In genomic region chr11:116501005-116501746, GRCm38 (mm10) we compare ENCODE assay signal across 8 mouse cellular contexts. TPM values are rescaled to one million over a fixed set of nuclear protein-coding genes. Genes with fewer than 3 reads are reported as not detected.
A peak's percentile ranks its signal among the peaks of the same experiment; 100 is the strongest.
DNase-seq lines count a peak whose midpoint lies in the region; ATAC-seq and TF ChIP-seq lines count a peak whose summit lies in the region.

No protein-coding gene starts in this region.

- TF ChIP-seq POLR2A in testis, adult 2 months (IDR thresholded peaks at IDR 0.05; ENCODE audit: control insufficient read depth, low read depth, low read length) = no peak

- H3K4me1 ChIP-seq in testis, adult 2 months (ENCODE audit: control insufficient read depth, insufficient read depth, low read length) = peaks cover 4% of the 10 kb centered on the region; the same call in 1 of the 2 replicates
- 0 out of 2 replicates have a peak, but pooled peaks cover 3% of the 10 kb centered on the region for H3K4me1 ChIP-seq in forebrain, embryonic 12.5 days

- H3K4me2 ChIP-seq in forebrain, embryonic 12.5 days = no peak overlapping the region

- no peaks in the 10 kb centered on the region for H3K27me3 ChIP-seq in testis, adult 2 months (ENCODE audit: control insufficient read depth, insufficient read depth, low read length)
- no peaks in the 10 kb centered on the region for H3K27me3 ChIP-seq in forebrain, embryonic 12.5 days

- H3K9ac ChIP-seq in forebrain, embryonic 12.5 days = no peak overlapping the region

- WGBS in forebrain, embryonic 12.5 days = 29% methylated on average over 7 of the region's 7 CpGs

- TF ChIP-seq CTCF in testis, adult 2 months (IDR thresholded peaks at IDR 0.05; ENCODE audit: control insufficient read depth, insufficient read depth, insufficient replicate concordance, low read depth, low read length) = peak; percentile 18; the same call in 1 of the 2 replicates

- no peak overlapping the region for H3K4me3 ChIP-seq in testis, adult 2 months (ENCODE audit: control insufficient read depth, low read depth, low read length)
- H3K4me3 ChIP-seq in forebrain, embryonic 12.5 days (replicated peaks) = no peak overlapping the region

- H3K9me3 ChIP-seq in forebrain, embryonic 12.5 days = no peaks in the 10 kb centered on the region

- H3K27ac ChIP-seq in testis, adult 2 months (ENCODE audit: control insufficient read depth, insufficient read depth, low read depth, low read length) = no peak overlapping the region
- no peak overlapping the region for H3K27ac ChIP-seq in forebrain, embryonic 12.5 days

- ATAC-seq in CD4-positive, CD25-positive, alpha-beta regulatory T cell, adult 4 months = no peak
- peak; percentile 65 for ATAC-seq in forebrain, embryonic 12.5 days (ENCODE audit: low FRiP score)

- no peaks in the 10 kb centered on the region for H3K36me3 ChIP-seq in testis, adult 2 months (ENCODE audit: control insufficient read depth, insufficient read depth, low read length)
- H3K36me3 ChIP-seq in forebrain, embryonic 12.5 days (replicated peaks) = no peaks in the 10 kb centered on the region

- DNase-seq in CD4-positive, CD25-positive, alpha-beta regulatory T cell, adult 2 months (ENCODE audit: low read depth, low spot score) = peak; percentile 68
- DNase-seq in testis, postnatal 10 days (ENCODE audit: low spot score) = no peak
- DNase-seq in kidney, postnatal 14 days = peak; percentile 47
- DNase-seq in lung, postnatal 4 days = peak; percentile 41 to 65
- no peak for DNase-seq in frontal cortex, postnatal 14 days (ENCODE audit: low spot score in 2 of 2)

RNA-seq across cellular contexts. Expression of gene Prpsap1, which starts 7.2 kb away (rescaled TPM):
- polyA plus RNA-seq in CD4-positive, CD25-positive, alpha-beta regulatory T cell, adult 4 months (2017; shearing (Covaris generic)) = 10 to 100 TPM; 32.9 to 39.6 TPM
- polyA plus RNA-seq in testis, adult 2 months (2012; rRNA removed) = 58.2 and 59.0 TPM in 2 replicates
- 174 and 176 TPM in 2 replicates for polyA plus RNA-seq in forebrain, embryonic 12.5 days (2016; fragmentation: Nextera tagmentation; extraction: Ambion mirVana)

RNA-seq across cellular contexts. Expression of gene Sphk1, which starts 29.5 kb away (rescaled TPM):
- under 1 TPM in 1 of 2 experiments, not detected in 1; 0.35 TPM for polyA plus RNA-seq in CD4-positive, CD25-positive, alpha-beta regulatory T cell, adult 4 months (2017; shearing (Covaris generic))
- polyA plus RNA-seq in testis, adult 2 months (2012; rRNA removed) = 3.3 and 4.2 TPM in 2 replicates
- polyA plus RNA-seq in forebrain, embryonic 12.5 days (2016; fragmentation: Nextera tagmentation; extraction: Ambion mirVana) = 2.0 and 3.3 TPM in 2 replicates

RNA-seq across cellular contexts. Expression of gene Qrich2, which starts 35.1 kb away (rescaled TPM):
- polyA plus RNA-seq in CD4-positive, CD25-positive, alpha-beta regulatory T cell, adult 4 months (2017; shearing (Covaris generic)) = not detected
- polyA plus RNA-seq in testis, adult 2 months (2012; rRNA removed) = 469 and 538 TPM in 2 replicates
- polyA plus RNA-seq in forebrain, embryonic 12.5 days (2016; fragmentation: Nextera tagmentation; extraction: Ambion mirVana) = not detected in 2 replicates

Comparison
In these comparisons a context has a peak if more than half of its experiments do, and no peak if none do; other contexts are left out.
1. DNase-seq: peak in CD4-positive, CD25-positive, alpha-beta regulatory T cell, adult 2 months (single experiment), kidney, postnatal 14 days (single experiment) and lung, postnatal 4 days (2 of 2); none in testis, postnatal 10 days (single experiment) and frontal cortex, postnatal 14 days (0 of 2).
2. RNA of gene Qrich2, which starts 35.1 kb away (polyA plus RNA-seq): 469 to 538 TPM in testis, adult 2 months; not detected in forebrain, embryonic 12.5 days and not detected in CD4-positive, CD25-positive, alpha-beta regulatory T cell, adult 4 months; every median in the first group is over 100 times any median in the second.